Mouse (Mus musculus) testis, postnatal 10 days (tissue): ENCODE results near the gene Dnah3.
A peak's percentile ranks its signal among the peaks of the same experiment; 100 is the strongest.

ENCODE experiments used
- DNase-seq: peaks from one replicate; pipeline ENCODE4 v3.0.0; 2021; ENCODE audit warnings: low spot score

The Dnah3 gene

DNA sequence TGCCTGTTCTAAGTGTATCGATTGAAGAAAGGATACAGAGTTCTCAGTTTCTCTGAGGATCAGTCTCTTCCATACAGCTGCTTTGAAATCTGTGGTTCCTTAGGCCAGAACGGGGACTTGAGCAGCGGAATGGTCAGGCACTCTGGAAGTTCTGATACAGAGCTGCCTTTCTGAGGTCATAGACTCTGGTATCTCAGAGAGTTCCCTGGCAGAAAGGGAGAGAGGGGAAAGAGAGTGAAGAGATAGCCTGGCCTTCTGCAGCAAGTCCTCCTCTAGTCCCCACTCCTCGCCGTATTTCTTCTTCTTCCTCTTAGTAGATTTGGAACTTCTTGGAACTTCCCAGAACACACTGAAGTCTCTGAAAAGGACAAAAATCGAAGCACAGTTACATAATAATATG, at the start of gene Dnah3:
Gene Dnah3, minus strand, starts transcription at position 101 of the 400 bp plus-strand sequence.
- DNase-seq = no peak

DNA sequence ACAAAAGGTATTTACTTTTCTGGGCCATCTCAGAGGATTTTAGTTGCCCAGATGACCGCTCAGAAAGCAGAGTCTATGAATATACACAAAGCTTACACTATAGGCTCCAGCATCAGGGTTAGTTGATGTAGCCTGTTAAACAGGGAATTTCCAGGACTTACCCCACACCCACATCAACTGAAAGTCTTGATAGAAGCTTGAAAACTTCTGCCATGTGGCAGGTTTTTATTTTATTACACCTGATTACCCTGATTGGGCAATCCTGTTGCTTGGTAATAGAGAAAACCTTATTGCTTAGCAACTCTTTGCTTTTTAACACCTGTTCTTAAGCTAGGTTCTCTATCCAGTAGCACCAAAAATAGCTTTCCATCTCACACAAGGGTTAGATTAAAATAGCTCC, 47.7 kb upstream of the Dnah3 start:
- no peak for DNase-seq

DNA sequence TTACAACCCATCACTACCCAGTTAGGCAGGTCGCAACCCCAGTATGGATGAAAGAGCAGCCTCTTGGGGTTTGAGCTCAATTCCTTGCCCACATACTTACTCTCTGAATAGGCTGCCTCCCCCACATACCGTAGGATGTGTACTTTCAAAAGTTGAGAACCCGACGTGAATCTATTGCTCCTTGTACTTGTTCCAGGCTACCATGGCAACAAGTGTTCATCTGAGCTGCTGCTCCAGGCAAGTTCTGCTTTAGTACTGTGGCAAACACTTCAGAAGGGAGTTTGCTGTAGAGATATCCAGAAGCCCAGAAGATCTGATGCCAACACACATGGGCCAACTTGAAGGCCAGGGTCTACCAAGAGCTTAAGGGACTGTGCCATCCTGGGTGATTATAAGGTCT, 33.9 kb upstream of the Dnah3 start:
- DNase-seq = no peak

DNA sequence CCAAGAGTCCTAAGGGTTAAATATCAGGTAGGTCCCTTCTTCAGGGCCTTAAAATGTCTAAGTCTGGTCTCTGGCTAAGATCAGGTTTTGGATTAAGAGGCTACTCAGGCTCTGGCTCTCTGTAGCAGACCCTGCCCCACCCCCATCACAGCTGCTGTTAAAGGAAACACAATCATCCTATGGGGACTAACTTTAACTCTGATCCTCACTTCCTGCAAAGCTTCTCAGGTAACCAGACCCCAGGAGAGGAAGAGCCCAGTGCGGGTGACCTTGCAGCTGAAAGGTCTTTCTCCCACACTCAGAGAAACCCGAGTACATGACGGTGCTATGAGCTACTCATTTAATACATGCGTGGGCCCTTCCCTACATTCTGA, 32.6 kb upstream of the Dnah3 start:
- no peak for DNase-seq

GRCm38 (mm10) chr7:120126976-120127685, 32.1 kb upstream of the Dnah3 start:
- no peak for DNase-seq

DNA sequence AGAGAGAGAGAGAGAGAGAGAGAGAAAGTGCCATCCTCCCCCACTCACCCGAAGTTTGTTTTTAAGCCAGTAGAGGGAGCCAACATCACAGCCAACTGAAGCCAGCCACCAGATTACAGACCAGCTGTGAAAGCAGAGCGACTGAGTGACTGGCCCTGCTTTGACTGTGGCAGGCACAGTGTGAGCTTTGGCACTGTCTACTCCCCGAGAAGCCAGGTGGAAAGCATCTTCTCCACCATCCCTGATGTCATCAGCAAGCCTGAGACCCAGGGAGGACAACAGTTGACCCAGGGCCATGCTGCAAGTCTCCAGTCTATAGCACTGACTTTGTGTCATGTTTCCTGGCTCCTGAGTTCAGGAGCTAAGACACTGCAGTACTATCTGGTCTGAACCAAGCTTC, 29.8 kb upstream of the Dnah3 start:
- peak; percentile 76 for DNase-seq

DNA sequence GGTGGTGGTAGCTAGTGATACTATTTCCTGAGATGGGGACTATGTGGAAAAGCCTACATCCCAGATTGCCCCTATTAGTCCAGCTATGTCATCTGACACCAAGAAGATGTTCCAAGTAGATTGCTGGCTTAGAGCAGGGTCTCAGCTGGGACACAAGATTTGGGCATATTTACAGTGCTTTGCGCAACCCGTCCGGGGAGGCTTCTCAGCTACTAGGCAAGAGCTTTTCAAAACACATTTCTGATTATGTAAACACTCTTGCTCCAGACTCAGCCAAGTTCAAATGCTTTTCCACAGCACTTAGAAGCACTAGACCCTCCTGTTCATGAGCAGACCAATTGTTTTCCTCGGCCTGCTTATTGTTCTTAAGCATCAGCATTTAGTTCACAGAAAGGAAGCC, 28.7 kb upstream of the Dnah3 start:
- no peak for DNase-seq

DNA sequence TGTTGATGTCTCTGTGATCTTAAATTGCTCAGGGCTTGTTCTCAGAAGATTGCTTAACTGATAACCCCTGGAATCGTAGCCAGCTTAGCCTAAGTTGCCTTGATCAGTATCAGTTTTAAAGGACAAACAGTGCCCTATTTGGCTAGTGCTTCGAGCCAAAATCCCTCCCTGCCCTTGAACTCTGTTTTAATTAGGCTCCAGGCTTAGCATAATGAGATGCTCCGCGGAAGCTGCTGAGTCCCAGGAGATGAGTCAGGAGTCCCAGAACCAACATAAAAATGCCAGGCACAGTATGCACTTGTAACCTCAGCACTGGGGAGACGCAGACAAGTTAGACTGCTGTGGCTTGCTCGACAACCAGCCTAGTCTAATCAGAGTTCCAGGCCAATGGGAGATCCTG, 22.4 kb upstream of the Dnah3 start:
- DNase-seq = no peak

DNA sequence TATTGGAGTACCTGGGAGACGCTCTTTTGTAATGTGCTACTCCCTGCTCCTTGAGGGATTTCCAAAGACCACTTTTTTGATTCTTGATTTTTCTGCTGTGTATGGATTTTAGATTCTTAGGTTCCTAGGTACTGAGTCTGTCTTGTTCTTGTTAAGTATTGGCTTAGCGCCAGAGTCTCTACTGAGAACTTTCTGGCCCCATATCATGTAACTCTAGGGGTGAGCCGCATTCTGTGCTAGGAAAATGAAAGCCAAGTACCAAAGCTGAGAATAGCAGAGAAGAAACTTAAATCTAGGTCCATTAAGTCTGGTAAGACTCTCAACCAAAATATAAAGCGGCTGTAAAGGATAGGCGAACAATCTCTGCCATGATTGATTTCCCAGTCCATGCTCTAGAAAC, 21.9 kb upstream of the Dnah3 start:
- DNase-seq = no peak

DNA sequence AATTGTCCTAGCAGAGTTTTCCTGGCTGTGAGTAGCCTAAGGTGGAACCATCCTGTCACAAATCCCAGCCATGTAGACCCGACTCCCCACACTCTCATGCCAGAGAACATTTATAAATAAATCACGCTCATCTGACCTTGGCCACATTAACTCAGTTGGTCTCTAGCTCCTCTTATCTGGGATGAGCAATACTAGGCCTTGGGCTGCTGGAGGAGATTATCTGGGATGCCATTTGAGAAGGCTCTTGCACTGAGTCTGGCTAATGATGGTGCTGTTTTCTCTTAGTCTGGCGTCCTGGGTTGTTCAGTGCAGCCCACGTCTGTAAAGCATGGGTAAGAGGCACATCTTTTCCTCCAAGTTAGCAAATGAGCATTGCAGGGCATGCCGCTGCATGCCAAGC, 14.6 kb upstream of the Dnah3 start:
- no peak for DNase-seq

DNA sequence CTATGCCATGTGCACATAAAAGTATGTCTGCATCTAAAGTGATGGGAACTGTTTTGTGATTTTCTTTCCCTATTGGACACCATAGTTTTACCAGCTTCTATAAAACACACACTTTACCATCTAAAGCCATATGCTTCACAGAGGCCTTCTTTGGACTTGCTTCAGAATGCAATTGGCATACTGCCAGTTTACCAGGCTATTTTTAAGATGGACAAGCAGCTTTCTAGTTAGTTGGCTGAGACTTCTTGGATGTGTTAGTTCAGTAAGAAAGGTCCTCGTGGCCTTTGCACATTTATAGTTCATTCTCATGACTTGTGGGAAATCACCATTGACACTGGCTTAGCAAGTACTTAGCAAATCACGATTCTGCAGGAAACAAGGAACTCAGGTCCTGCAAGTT, 11.3 kb upstream of the Dnah3 start:
- no peak for DNase-seq

DNA sequence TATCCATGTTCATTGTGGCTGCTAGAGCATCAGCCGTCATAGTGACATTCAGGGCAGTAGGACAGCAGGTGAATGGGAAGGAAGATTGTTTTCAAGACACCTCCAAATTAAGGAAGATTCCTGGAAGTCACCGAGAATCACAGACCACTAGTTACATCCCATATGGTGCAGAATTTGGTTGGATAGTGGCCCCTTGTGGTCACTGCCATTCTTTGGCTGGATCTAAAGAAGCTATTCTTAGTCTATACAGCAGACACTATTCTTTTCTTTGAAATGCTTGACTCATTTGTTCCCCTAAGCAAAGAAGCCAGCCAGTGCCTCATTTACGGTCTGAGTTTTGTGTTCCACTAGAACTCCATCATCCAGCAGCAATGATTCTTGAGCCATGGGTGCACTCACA, 9.9 kb upstream of the Dnah3 start:
- DNase-seq = no peak

GRCm38 (mm10) chr7:120103019-120103567, 8.0 kb upstream of the Dnah3 start:
- peak; percentile 60 for DNase-seq

GRCm38 (mm10) chr7:120102164-120102972, 7.3 kb upstream of the Dnah3 start, which contains the start of gene Tmem159:
Tmem159 (plus strand) TSS chr7:120102353.
- DNase-seq = peak; percentile 96

GRCm38 (mm10) chr7:120098403-120098802, 3.3 kb upstream of the Dnah3 start:
- DNase-seq = peak; percentile 86

- DNase-seq = peak; percentile 75
These were observed 2.8 kb upstream of the Dnah3 start for GRCm38 (mm10) chr7:120097845-120098244.

- DNase-seq = no peak
These were observed 864 bp downstream of the Dnah3 start for GRCm38 (mm10) chr7:120094216-120094615.

DNA sequence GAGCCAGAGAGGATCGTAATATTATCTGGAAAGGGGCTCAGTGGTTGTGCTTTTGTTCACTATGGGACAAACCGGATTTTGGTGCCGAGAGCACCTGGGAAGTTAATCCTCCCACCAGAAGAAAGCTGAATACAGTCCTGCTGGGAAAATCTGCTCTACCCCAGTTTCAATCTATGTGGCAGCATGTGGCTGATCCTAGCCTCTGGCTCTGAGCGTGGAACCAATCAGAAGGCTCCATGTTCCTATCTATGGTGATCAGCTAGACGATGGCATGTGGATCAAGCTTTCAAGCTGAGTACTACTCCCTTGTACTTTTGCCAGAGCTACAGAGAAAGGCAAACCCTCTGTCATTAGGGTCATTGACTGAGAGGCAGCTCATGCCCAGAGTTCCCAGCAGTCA, 2.0 kb downstream of the Dnah3 start:
- no peak for DNase-seq

- DNase-seq = no peak
These were observed 14.9 kb downstream of the Dnah3 start for GRCm38 (mm10) chr7:120080177-120080576.

DNA sequence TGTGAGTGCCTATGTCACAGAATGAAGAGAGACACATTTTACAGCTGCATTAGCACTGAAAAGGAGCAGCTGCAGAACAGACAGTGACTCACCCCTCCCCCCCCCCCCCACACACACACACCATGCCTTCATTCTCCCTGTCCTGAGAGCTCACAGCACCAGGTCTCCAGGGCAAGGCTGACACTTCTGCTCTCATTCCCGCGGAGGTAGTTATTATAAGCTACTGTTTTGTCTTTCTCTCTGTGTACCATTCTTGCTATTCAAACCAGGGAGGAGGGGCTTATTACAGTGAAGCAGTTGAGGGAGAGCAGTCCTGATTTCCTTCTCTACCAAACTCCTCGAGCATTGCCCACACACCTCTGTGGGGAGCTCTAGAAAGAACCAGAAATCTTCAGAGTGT, 25.9 kb downstream of the Dnah3 start:
- no peak for DNase-seq

- DNase-seq = no peak
These were observed 27.0 kb downstream of the Dnah3 start for GRCm38 (mm10) chr7:120068114-120068513.

DNA sequence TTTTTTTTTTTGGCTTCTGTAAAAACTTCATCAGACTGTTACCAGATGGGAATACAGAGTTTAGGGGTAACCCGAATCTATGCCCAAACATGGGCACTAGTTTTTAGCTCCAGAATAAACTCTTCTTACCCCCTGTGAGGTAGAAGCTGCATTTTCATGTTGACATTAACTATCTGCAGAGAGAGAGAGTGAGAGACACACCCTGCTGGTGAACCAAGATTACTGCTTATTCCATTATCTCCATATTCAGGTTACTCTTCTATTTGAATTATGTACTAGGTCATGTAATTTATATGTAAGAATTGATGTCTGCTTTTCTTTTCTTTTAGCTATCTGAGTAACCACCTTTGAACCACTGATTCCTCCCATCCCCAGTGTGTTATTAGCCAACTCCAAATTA, 31.0 kb downstream of the Dnah3 start:
- no peak for DNase-seq

GRCm38 (mm10) chr7:120055479-120055878, 39.6 kb downstream of the Dnah3 start:
- no peak for DNase-seq
